Mouse (Mus musculus) retina, postnatal 7 days (tissue): ENCODE measurements around the gene Col5a1.

Experiments used
- DNase-seq: peaks from one replicate; pipeline ENCODE4 v3.0.0-alpha.2; 2012; ENCODE audit warnings: low read depth, low spot score

The Col5a1 gene

DNA sequence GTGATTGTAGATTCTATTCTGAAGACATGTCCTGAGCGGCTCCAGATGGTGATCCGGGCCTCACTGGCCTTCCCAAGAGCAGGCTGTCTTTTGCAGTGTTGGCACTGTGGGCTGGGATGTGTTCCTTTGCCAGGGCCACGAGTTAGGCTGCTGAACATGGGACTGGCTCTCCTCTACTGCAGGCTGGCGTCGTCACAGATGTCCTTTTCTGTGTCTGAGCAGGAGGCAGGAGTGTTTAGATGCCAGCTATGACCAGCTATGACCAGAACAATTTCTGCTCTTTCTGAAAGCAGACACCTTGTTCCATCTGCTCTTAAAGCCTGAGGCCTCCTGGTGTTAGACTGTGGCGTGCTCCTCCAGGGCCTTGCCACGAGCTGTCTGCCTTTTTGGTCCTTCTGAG, 31.9 kb downstream of the Col5a1 start:
- no peak for DNase-seq

DNA sequence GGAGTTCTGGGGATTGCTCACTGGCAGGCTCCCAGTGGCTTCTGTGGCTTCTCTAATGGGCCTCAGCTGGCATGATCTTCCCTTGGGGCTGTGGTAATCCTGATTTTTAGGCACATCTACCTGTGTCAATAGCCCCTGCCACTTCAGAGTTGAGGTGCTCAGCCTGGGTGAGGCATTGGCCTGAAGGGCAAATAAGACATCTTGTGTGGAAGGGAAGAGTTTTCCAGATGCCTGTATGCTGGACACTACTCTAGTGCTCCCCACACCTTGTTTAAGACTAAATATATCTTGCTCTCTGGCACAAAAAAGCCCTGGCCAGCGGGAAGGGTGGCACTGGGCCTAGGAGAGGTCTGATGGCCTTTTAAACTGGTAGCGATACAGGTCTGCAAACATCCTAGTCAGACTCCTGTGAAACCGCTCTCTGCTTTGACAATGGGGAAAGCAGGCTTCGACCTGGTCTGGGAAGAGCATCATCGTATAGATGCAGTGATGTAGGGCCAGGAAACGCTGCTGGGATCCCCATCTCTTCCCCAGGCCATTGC, 33.2 kb downstream of the Col5a1 start:
- DNase-seq: no peak

DNA sequence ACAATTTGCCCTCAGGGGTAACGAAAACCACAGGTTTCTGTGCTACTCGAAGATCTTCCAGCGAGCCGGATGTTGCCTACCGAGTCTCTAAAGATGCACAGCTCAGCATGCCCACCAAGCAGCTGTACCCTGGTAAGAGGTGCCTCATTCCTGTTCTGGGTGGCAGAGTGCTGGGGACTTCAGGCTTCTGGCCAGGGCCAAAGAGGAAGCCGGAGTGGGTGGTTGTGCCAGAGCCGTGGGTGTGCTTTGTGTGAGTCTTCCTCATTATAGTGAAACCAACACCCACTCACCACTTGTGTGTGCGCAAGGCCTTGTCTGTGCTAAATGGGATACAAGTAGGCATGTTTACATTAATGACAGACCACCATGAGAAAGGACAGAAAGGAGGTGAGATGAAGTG, 35.8 kb downstream of the Col5a1 start:
- DNase-seq: no peak

DNA sequence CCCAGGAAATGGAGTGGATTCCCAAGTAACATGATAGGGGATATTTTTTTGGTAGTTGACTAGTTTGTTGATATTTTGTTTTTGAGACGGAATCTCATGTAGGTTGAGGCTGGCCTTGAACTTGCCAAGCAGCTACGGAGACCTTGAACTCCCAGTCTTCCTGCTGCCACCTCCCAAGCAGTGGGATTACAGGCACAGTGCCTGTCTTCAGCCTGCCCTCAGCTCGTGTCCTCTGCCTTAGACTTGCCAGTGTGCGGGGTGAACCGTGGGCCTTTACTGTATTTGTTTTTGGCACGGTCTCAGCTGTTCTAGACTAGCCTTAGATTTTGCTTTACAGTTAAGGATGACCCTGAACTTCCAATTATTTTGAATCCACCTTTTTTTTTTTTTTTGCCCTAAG, 37.5 kb downstream of the Col5a1 start:
- no peak for DNase-seq

DNA sequence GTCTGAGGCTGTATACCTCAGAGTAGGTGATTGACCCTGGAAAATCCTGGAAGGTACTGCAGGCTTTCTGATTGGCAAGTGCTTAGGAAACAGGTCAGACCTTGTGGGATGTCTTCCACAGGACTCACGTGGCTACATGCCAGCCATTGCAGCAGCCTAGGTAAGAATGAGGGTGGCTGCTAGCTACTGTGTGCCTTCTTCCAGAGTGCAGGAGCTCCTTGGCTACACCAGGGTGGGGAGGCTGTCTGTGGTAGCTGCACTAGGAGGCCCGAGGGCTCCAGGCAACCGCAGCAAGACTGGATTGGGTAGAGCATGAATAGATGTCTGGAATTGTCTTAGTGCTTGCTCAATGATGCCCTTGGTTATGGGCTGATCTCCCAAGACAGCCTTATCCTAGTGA, 38.2 kb downstream of the Col5a1 start:
- no peak for DNase-seq

DNA sequence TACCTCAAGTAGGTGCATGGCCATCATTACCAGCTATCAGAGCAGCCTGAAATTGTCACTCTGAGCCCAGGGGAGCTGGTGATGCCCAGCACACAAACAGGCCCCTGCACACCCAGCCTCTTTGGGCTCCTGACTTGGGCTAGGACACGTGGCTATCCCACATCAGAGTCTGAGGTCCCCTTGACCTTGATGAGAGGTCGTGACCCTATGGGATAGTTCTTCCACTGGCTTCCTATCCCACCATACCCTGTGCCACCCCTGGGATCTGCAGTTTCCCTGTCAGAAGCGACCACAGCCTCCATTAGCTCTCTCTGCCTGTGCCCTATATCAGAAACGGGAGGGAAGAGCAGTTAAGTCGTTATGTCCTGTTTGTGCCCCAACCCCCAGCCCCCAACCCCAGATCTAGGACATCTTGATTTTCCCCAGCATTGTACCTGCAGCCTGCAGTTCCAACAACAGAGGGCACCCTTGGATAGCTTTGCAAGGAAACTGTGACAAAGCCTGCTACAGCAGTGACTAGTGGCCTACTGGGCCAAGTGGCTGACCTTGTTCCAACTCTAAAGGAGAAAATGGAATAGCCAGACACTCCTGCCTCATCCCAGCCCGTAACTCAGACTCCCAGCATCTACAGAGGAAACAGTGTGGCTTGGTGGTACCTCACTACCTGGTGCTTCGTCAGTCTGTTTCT, 40.4 kb downstream of the Col5a1 start:
- DNase-seq: peak; percentile 54

DNA sequence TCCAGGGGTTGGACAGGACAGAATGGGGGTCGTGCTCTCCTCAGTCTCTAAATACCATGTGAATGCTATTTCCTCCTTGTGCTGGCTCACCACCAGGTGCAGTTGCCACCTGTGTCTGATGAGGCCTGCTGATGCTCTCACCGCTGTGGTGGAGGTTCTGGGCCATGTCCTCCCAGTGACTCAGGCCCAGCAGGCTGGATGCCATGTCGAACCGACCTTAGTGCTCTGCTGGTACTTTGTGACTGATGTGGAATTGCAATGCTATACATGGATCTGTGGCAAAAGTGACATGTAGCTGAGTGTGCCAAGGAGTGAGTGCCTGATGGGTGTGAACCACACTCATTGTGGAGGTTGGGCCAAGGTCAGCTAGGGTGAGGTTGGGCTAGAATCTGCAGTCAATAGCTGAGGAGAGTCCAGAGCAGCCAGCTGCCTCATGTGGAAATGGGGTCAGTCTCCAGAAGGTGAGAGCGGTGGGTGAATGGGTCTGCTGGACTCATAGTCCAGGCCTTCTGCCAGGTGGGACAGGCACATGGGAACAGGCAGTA, 44.3 kb downstream of the Col5a1 start:
- DNase-seq: no peak

DNA sequence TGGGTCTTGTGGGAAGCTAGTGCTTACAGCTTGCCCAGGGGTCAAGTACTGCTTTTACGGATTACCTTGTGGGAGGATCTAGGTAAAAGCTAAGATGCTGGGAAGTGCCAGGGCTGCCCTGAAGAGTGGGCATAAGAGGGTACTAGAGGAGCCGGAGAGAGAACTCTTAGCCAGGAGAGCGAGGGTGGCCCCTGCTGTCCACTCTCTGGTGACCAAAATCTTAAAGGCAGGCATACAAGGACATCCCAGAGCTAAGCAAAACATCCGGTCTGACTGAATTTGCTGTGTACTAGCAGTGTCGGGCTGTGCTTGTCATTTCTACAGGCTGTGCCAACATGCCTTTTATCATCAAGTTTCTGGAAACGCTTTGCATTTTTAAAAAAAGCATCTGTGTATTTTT, 44.9 kb downstream of the Col5a1 start:
- DNase-seq: no peak

DNA sequence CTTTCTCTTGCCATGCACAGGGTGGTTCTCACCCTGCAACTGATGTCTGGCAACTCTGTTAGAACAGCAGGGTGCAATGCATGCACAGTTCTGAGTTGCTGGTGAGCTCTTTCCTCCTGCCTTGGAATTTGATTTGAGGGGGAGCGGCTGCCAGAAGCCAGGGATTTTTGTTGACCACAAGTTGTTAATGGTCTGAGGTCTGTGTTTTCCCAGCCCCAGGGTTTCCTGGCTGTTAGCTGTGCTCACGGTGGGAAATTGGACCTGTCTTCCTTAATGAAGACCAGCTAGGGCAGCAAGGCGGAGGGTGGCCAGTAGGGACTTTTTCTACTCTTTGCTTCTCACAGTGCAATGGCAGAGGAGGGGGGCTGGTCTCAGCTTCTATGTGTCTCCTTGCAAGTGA, 45.7 kb downstream of the Col5a1 start:
- DNase-seq: no peak

DNA sequence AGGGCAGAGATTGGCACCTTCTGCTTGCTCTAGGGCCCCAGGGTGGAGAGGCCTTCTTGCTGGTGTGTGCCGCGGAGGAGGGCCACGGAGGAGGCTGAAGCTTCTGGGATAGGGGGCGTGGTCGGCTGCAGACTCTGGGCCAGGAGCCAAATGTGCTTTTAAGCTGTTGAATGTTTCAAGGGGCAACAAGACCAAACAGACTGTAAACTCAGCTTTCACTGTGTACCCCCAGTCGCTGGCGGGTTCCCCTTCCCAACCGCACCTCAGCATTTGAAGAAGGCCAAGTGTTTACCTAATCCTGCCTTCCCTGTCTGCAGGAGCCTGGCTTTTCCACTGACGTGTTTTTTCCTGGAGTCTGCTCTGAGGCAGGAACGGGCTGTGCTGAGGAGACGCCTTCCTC, 48.0 kb downstream of the Col5a1 start:
- no peak for DNase-seq

DNA sequence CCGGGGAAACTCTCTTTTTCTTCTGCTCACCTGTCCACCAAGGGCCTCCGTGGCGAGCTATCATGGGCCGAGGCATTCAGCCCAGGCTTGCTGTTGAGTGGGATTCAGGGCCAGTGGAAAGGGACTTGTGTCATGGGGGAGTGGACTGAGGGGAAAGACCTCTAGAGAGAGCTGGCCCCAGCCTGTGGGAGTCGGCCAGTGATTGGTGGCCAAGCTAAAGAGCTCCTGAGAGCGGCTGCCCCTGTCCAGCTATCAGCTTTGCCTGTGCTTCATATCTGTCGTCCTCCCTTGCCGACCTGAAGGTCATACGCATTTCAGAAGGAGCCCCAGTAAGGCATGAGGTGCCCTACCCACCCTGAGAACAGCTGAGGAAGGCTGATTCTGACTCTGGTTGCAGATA, 48.6 kb downstream of the Col5a1 start:
- DNase-seq: no peak

DNA sequence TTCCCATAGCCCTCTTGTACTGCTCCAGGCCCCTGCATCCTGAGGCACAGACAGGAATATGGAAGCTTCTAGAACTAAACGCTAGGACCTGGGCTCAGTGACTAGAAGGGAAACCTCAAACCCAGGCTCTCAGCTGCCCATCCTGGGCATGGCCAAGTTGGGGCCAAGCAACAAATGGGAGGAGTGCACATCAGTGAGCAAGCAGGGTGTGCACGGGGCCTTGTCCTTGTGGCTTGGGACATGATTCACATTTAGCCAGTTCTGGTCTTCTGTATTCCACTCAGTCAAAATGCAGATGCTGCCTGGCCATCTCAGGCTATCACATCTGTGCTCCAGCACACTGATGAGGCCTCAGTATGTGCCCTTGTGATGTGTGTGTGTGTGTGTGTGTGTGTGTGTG, 49.2 kb downstream of the Col5a1 start:
- no peak for DNase-seq

DNA sequence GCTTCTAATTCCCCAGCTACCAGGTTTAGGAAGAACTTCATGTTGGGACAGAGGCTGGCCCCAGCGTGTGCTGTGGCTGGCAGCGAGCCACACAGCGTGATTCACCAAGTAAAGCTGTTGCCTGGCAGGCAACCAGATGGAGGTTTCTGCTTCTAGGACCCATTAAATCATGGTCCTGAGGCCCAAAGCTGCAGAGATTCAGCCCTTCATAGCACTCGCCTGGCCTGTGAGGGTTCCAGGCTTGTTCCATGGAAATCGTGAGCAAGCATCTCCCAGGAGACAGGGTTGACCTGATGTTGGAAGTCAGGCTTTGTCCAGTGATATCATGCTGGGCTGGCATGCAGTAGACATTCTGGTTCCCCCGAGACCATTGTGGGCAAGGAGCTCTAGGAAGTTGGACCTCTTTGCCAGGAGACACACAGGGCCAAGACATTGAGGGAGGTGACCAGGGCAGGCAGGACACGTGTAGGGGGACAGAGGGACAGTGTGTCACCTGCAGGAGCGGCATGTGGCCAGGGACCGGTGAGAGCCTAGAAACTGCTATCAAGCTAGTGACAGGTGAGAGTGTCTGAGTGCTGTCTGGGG, 50.5 kb downstream of the Col5a1 start:
- DNase-seq: no peak

DNA sequence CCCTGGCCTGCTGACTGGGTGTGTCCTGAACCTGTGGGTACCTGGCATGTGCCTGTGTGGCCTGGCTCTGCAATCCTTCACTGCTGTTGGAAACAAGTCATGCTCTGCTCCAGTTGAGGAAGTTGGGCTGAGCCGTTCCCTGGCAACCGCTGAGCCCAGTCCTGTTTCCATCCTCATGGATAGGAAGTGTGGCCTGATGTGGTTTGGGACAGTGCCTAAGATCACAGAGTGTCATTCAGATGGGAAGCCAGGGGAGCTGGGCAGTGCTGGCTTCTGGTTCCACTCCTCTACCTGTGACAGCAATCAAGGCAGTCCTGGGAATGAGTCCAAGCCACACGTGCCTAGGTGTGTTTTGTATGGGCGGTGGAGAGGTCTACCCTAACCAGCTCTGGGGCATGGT, 53.2 kb downstream of the Col5a1 start:
- DNase-seq: no peak

DNA sequence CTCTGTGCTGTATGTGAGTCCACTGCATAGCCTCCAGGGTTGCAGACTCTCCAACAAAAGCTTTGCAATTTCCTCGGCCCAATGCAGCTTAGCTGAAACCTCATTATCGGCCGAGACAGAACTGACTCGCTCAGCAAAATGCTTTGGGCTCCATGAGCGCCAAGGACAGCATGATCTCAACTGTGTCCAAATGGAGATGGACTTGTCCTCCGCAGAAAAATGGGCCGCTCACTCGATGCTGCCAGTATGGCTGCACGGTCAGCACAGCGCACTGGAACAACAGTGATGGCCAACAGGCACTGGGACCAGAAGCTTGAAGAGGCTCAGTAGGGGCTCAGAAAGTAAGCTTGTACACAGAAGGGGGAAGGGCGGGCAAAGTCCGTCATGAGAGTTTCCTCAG, 53.9 kb downstream of the Col5a1 start:
- no peak for DNase-seq

DNA sequence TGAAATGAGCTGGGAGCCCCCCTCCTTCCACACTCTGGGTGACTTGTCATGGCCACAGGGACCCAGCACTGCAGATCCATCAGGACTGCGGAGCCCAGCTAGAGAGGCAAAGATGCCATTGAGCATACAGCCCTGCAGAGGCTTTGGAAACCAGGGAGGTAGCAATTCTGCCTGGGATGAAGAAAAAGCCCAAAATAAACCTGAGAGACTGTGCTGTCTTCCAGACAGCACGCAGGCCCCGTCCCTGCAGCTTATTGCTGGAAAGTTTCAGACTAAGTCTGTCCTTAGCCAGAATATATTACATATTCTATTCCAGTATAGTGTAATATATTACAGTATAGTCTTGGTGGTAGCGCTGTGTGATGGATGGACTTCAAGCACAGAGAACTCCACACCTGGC, 61.0 kb downstream of the Col5a1 start:
- DNase-seq: no peak

DNA sequence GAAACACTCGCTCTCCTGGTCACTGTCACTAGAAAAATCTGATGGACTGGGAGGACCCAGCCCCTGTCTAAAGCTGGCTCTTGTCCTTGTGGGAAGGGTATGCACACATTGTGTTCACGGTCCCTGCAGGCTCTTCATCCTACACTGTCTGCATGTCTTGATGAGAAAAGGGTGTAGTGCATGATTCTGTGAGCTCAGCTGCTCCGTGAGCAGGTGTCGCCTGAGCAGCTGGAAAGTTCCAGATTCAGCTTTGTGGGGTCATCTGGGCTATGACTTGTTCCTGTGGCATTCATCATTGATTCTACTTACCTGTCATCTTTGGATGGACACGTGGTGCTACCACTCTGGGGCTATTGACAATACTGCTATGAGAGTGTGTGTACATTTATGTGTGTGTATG, 61.7 kb downstream of the Col5a1 start:
- no peak for DNase-seq

DNA sequence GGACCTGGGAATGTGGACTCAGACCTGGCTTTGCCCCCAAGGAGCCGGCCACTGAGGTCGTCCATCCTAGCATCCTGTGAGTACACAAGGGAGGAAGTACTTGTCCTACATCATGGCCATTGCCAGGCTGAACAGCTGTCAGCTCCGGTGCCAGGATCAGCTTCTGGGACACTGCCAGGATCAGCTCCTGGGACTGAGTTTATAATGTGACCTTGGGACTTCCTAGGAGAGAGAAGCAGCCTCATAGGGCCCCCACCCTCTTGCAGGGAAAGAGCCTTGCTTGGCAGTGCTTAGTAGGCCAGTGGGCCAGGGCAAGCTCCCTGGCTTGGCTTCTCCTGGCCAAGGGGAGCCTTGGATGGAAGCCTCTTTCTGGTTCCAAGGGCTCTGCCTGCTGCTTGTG, 67.6 kb downstream of the Col5a1 start:
- DNase-seq: no peak

DNA sequence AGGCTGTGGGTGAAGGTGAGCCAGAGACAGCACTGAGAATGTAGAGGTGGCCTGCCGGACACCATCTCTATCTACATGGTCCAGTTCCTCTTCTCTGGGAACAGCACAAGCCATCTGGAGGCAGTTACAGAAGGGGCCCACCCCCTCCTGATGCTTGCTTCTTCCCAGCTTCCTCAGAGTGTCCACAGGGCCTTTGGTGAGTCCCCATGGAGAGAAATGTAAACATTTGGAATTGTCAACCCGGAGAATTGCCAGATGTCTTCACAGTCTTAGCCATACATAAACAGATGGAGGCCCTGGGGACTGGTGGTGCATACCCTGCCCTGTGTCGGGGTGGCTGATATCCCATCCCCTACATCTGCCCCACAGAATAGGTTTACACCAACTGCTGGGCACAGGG, 68.7 kb downstream of the Col5a1 start:
- no peak for DNase-seq

DNA sequence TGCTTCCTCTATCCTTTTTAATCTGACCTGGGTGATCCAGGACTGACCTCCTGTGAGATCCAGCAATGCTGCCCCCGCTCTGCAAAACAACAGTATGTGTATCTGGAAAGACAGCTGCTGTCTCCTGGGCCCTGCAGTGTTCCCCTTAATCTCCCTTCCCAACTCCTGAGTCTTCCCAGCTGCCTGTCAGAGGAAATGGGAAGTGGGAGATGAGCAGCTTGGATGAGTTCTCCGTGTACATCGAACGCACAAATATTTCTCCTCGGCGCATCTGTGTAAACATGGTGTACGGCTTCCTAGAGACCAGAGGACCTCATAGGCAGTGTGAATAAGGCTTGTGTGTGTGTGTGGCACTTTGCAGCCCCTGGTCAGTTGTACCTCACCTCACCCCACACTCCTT, 70.5 kb downstream of the Col5a1 start:
- DNase-seq: no peak

DNA sequence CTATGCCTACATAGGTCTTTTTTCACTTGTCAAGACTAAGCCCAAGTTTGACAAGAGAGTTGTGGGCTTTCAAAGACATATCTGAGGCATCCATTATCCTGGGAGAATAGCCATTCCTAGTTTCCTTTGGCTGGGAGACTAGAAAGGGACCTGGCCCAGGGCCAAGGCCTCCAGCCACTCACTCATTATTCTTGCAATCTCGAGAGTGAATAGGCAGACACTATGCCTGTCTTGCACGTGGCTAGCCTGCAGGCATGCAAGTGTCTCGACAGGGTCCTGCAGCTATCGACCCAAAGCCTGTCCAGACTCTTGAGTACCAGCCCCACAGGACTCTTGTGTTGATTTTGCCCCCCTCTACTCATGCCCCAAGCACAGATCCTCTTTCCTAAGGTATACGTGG, 71.0 kb downstream of the Col5a1 start:
- no peak for DNase-seq

DNA sequence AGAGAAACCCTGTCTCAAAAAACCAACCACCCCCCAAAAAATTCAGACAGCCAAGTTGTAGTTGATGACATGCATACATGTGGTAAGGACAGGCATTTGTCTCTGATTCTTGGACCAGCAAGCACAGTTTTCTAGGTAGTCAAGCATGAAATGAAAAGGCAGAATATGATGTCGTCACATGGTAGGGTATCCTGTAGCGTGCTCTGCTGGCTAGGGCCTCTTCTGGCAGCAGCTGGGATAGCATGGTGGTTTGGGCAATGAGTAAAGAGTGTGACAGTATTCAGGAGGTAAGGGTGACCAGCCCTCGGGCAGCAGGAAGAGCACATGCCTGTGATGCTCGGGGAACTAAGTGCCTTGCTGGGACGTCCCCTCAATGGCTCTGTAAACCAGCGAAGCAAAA, 73.0 kb downstream of the Col5a1 start:
- DNase-seq: no peak

DNA sequence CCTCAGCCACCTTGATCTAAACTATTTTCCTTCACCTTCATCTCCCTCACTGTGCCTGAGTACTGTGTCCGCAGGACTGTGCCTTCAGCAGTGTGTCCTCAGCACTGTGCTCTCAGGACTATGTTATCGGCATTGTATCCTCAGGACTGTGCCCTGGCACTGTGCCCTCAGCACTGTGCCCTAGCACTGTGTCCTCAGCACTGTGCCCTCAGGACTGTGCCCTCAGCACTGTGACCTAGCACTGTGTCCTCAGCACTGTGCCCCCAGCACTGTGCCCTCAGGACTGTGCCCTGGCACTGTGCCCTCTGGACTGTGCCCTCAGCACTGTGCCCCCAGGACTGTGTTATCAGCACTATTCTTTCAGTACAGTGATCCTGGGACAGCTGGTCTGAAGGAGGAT, 75.0 kb downstream of the Col5a1 start:
- no peak for DNase-seq
